Mouse (Mus musculus) limb, embryonic 11.5 days (tissue): ENCODE results near the gene Rps6kc1. TPM values are rescaled to one million over a fixed set of nuclear protein-coding genes. Genes with fewer than 3 reads are reported as not detected.

Experiments
- ATAC-seq: fragments of 200-750 bp; cut with Nextera tagmentation; 2 replicates; pipeline ENCODE4 v1.8.0; 2017; ENCODE audit warnings: low read depth; ENCODE audit not compliant: insufficient number of reproducible peaks, low FRiP score, low TSS enrichment
- DNase-seq: peaks from one replicate; pipeline ENCODE4 v3.0.0-alpha.2; 2015; ENCODE audit warnings: low spot score
- H3K27ac ChIP-seq: fragments of 300-500 bp; sonication (generic); replicated peaks from 2 replicates; pipeline ENCODE4 v1.5.1; 2014; ENCODE audit warnings: low read depth, mild to moderate bottlenecking, low read length
- H3K27me3 ChIP-seq: fragments of 300-500 bp; sonication (generic); 2 replicates; pipeline ENCODE4 v1.6.1; 2014; ENCODE audit warnings: mild to moderate bottlenecking, low read length, mixed read lengths; ENCODE audit not compliant: control insufficient read depth, insufficient read depth
- H3K36me3 ChIP-seq: fragments of 300-500 bp; sonication (generic); 2 replicates; pipeline ENCODE4 v1.6.1; 2014; ENCODE audit warnings: mild to moderate bottlenecking, low read length, moderate library complexity, mixed read lengths; ENCODE audit not compliant: control insufficient read depth, insufficient read depth
- H3K4me1 ChIP-seq: fragments of 300-500 bp; sonication (generic); 2 replicates; pipeline ENCODE4 v1.6.1; 2014; ENCODE audit warnings: low read length, mixed read lengths; ENCODE audit not compliant: control insufficient read depth, insufficient read depth
- H3K4me2 ChIP-seq: fragments of 300-500 bp; sonication (generic); 2 replicates; pipeline ENCODE4 v1.6.1; 2014; ENCODE audit warnings: low read depth, mild to moderate bottlenecking, moderate library complexity; ENCODE audit not compliant: severe bottlenecking
- H3K4me3 ChIP-seq: fragments of 300-500 bp; sonication (generic); 2 replicates; pipeline ENCODE4 v1.5.1; 2014; ENCODE audit warnings: low read depth, low read length
- H3K9ac ChIP-seq: fragments of 300-500 bp; sonication (generic); 2 replicates; pipeline ENCODE4 v1.6.1; 2014; ENCODE audit warnings: mild to moderate bottlenecking, low read length
- H3K9me3 ChIP-seq: fragments of 300-500 bp; sonication (generic); 2 replicates; pipeline ENCODE4 v1.6.1; 2016; ENCODE audit warnings: low read length; ENCODE audit not compliant: control insufficient read depth
- WGBS: fragments of 180-500 bp; shearing (Covaris S2); extraction: QIAGEN DNeasy Blood & Tissue Kit; methylation state at CpG from one replicate; pipeline ENCODE4 v1.1.7; 2014; 5-methylcytosine and 5-hydroxymethylcytosine counted together
- polyA plus RNA-seq: library from polyadenylated mRNA; unstranded; fragments of >200 nt; fragmentation: Nextera tagmentation; extraction: Ambion mirVana; gene quantifications from 2 replicates; pipeline ENCODE4 v1.2.1, GENCODE M21; 2014

The Rps6kc1 gene
- polyA plus RNA-seq, 1 experiment from 2014 or later, result 15.4 TPM

DNA sequence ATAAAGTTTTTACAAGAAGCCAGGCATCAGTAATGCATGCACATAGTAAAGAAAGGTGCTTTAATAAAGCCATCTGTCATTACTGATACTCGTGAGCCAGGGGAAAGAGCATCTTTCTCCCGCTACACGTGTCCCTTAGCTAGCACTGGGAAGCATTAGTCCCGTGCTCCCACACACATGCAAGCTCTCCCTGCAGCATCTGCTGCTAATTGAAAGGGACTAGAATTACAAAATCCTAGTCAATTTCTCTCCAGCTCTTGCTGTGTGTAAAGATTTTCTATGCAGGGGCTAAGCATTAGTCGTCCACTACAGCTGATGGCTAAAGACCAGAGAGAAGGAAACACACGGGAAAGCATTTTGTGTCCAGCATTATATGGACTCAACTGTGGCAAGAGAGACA, 120.8 kb downstream of the Rps6kc1 start:
- DNase-seq (no peak), ATAC-seq (no peak)
- Histone ChIP-seq H3K27ac (no peak overlapping the region), H3K36me3 (no peaks in the 10 kb centered on the region), H3K4me2 (no peak overlapping the region), H3K27me3 (no peaks in the 10 kb centered on the region), H3K9me3 (no peaks in the 10 kb centered on the region), H3K4me1 (no peaks in the 10 kb centered on the region), H3K4me3 (no peak overlapping the region), H3K9ac (no peak overlapping the region)
- WGBS, result 87% methylated on average over 6 of the region's 6 CpGs

DNA sequence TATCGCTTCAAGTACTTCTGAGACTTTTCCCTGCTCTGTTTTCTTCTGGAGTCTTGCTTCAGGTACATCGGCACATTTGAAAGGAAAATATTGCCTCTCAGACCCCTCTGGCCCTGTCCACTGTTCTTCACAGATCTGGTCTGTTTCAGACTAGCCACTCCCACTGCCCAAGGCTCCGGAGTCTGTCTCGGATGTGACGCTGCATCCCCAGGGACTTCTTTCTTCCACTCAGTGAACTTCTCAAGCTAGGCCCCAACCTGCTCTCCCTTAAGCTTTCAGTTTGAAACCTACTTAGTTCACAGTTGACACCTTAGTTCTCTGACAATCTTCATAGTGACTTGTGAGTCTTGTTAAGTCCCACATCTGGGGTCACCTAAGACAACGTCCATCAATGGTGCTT, 133.9 kb downstream of the Rps6kc1 start:
- no peak overlapping the region for H3K4me3 ChIP-seq
- H3K9me3 ChIP-seq, result no peaks in the 10 kb centered on the region
- no peaks in the 10 kb centered on the region for H3K4me1 ChIP-seq
- ATAC-seq (no peak), DNase-seq (no peak)
- H3K9ac ChIP-seq, result no peak overlapping the region
- H3K27ac ChIP-seq, result no peak overlapping the region
- H3K36me3 ChIP-seq, result no peaks in the 10 kb centered on the region
- WGBS, result 75% methylated on average over 6 of the region's 6 CpGs
- no peaks in the 10 kb centered on the region for H3K27me3 ChIP-seq
- H3K4me2 ChIP-seq, result no peak overlapping the region

DNA sequence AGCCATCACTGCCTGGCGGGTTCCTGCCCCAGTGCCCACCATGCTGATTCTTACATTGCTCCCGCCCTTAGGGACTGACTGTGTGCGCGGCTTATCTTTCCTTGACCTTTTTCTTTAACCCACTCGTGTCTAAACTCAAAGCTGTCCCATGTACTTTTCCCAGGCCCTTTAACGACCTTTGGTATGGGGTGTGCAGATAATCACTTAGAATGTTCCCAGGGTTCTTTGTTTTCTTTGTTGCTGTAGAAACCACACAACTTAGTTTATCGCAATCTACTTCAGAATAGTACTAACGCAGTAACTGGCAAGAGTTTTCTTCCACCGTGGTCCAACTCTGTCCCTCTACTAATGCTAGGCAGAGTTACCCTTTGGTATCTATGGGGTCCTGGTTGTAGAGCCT, 135.3 kb downstream of the Rps6kc1 start:
- DNase-seq (no peak), ATAC-seq (no peak)
- no peaks in the 10 kb centered on the region for H3K9me3 ChIP-seq
- H3K27me3 ChIP-seq, result no peaks in the 10 kb centered on the region
- no peak overlapping the region for H3K4me3 ChIP-seq
- no peaks in the 10 kb centered on the region for H3K36me3 ChIP-seq
- 93% methylated on average over 9 of the region's 9 CpGs for WGBS
- H3K27ac ChIP-seq, result no peak overlapping the region
- no peak overlapping the region for H3K9ac ChIP-seq
- H3K4me1 ChIP-seq, result no peaks in the 10 kb centered on the region
- no peak overlapping the region for H3K4me2 ChIP-seq

- H3K36me3 ChIP-seq, result no peaks in the 10 kb centered on the region
- H3K9ac ChIP-seq, result no peak overlapping the region
- ATAC-seq (no peak), DNase-seq (no peak)
- no peaks in the 10 kb centered on the region for H3K9me3 ChIP-seq
- no peak overlapping the region for H3K4me2 ChIP-seq
- H3K4me3 ChIP-seq, result no peak overlapping the region
- no peaks in the 10 kb centered on the region for H3K4me1 ChIP-seq
- no peaks in the 10 kb centered on the region for H3K27me3 ChIP-seq
- no peak overlapping the region for H3K27ac ChIP-seq
- WGBS, result 84% methylated on average over 13 of the region's 13 CpGs
Observed at GRCm38 (mm10) chr1:190772088-190772885, 139.3 kb downstream of the Rps6kc1 start.

GRCm38 (mm10) chr1:190769748-190770147, 141.8 kb downstream of the Rps6kc1 start:
- Histone ChIP-seq H3K4me3 (no peak overlapping the region), H3K9me3 (no peaks in the 10 kb centered on the region), H3K4me2 (no peak overlapping the region), H3K4me1 (no peaks in the 10 kb centered on the region), H3K27ac (no peak overlapping the region), H3K9ac (no peak overlapping the region), H3K36me3 (no peaks in the 10 kb centered on the region), H3K27me3 (no peaks in the 10 kb centered on the region)
- 84% methylated on average over 7 of the region's 7 CpGs for WGBS
- DNase-seq (no peak), ATAC-seq (no peak)

DNA sequence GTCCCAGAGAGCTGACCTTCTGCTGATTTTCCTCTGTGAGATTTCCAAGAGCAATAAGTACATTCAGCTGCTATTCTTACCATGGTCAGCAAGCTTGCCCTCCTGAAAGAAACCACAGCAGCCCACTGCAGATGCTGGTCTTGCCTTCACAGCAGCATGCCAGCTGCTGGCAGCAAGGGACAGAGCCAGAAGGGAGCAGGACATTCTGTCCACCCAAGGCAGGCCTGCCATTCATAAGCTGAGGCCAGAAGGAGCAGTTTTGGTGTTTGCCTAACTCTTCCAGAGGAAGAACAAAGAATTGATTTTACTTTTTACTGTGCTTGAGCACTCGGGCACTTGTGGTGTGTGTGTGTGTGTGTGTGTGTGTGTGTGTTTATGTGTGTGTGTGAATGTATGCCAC, 143.3 kb downstream of the Rps6kc1 start:
- H3K9ac ChIP-seq, result no peak overlapping the region
- ATAC-seq, result no peak

GRCm38 (mm10) chr1:190767621-190768020, 143.9 kb downstream of the Rps6kc1 start:
- Histone ChIP-seq H3K36me3 (no peaks in the 10 kb centered on the region), H3K27me3 (no peaks in the 10 kb centered on the region), H3K9ac (no peak overlapping the region), H3K27ac (no peak overlapping the region), H3K4me2 (no peak overlapping the region), H3K9me3 (no peaks in the 10 kb centered on the region), H3K4me1 (no peaks in the 10 kb centered on the region), H3K4me3 (no peak overlapping the region)
- 53% methylated on average over 8 of the region's 8 CpGs for WGBS
- DNase-seq (no peak), ATAC-seq (no peak)

More for the DNA sequence above, 143.3 kb downstream of the Rps6kc1 start:
- Histone ChIP-seq H3K4me3 (no peak overlapping the region), H3K4me1 (no peaks in the 10 kb centered on the region), H3K27me3 (no peaks in the 10 kb centered on the region), H3K9me3 (no peaks in the 10 kb centered on the region), H3K36me3 (no peaks in the 10 kb centered on the region), H3K27ac (no peak overlapping the region), H3K4me2 (no peak overlapping the region)
- DNase-seq, result no peak
- 48% methylated on average over 1 of the region's 1 CpGs for WGBS

DNA sequence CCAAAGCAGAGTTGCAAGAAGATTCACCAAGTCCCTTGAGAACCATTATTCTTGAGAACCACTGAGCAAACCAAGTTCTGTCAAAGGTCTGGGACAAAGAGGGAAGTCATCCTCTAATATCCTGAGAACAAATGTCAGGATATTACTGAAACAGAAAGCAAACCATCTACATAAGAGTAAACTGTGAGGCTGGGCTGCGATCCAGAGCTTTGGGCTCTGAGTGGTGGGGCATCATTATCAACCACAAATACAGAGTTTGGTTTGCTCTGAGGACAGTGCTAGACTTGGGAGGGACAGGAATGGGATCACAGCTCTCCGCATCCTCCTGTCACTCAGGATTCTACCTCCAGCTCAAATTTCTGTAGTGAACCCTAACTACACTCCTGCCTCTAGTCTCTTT, 144.8 kb downstream of the Rps6kc1 start:
- Histone ChIP-seq H3K4me1 (no peaks in the 10 kb centered on the region), H3K36me3 (no peaks in the 10 kb centered on the region), H3K27ac (no peak overlapping the region), H3K4me3 (no peak overlapping the region), H3K4me2 (no peak overlapping the region), H3K27me3 (no peaks in the 10 kb centered on the region), H3K9ac (no peak overlapping the region), H3K9me3 (no peaks in the 10 kb centered on the region)
- DNase-seq (no peak), ATAC-seq (no peak)
- 94% methylated on average over 2 of the region's 2 CpGs for WGBS

DNA sequence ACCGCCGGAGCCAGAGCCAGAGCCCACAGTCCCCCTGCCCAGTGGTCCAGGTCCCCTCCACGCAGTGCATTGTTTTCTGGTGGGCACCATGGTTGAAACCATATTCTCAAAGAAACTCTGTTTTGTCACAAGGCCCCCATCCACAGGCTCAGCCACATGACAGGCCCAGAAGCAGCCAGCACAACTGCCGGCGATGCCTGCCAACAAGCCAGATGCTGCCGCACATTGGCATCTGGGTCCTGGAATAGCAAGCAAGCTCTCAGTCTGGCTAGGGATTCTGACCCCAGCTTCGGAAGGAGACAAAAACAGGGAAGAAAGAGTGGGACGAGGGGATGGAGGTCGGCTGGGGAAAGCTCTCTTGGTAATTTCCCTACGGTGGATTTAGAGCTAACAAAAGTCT, 147.8 kb downstream of the Rps6kc1 start:
- H3K4me3 ChIP-seq, result no peak overlapping the region
- 84% methylated on average over 10 of the region's 10 CpGs for WGBS

More for the DNA sequence above, 147.8 kb downstream of the Rps6kc1 start:
- no peak overlapping the region for H3K9ac ChIP-seq
- H3K27me3 ChIP-seq, result no peaks in the 10 kb centered on the region
- DNase-seq (no peak), ATAC-seq (no peak)
- H3K4me1 ChIP-seq, result no peaks in the 10 kb centered on the region
- H3K4me2 ChIP-seq, result no peak overlapping the region
- no peaks in the 10 kb centered on the region for H3K9me3 ChIP-seq
- no peak overlapping the region for H3K27ac ChIP-seq
- no peaks in the 10 kb centered on the region for H3K36me3 ChIP-seq
